Mouse (Mus musculus): ENCODE results near the gene Smim20. TPM values are rescaled to one million over a fixed set of nuclear protein-coding genes. Genes with fewer than 3 reads are reported as not detected.

The Smim20 gene
- polyA plus RNA-seq, 1 experiment = 43.0 TPM

DNA sequence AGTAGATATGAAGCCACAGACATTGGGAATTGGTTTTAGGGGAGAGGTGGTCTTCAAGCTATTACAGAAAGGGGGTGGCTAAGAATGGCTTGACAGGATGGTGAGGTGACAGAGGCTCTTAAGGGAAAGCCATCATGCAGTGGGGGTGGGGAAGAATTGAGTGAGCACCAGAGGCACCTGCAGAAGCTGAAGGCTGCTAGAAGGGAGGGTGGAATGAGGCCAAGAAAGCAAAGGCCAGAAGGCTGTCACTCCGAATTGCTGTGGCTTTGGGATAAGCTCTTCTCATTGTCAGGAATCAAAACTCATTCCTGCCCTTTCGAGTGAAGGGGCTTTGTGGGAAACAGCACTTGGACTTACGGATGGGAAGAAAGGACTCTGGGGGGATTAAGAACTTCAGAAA is 12.1 kb upstream of the Smim20 start:
- H3K27ac ChIP-seq (ENCODE audit: control insufficient read depth, insufficient read depth, low read depth, low read length, poor library complexity) = no peak overlapping the region
- no peaks in the 10 kb centered on the region for H3K4me1 ChIP-seq (ENCODE audit: control insufficient read depth, insufficient read depth, low read length)
- 75% methylated on average over 3 of the region's 3 CpGs for WGBS
- TF ChIP-seq CTCF (IDR thresholded peaks at IDR 0.05; ENCODE audit: control insufficient read depth, insufficient read depth, low read length) (no peak), POLR2A (IDR thresholded peaks at IDR 0.05; ENCODE audit: borderline replicate concordance, control insufficient read depth, low read depth, low read length) (no peak)
- no peak overlapping the region for H3K4me3 ChIP-seq (replicated peaks; ENCODE audit: control insufficient read depth, low read depth, low read length)

DNA sequence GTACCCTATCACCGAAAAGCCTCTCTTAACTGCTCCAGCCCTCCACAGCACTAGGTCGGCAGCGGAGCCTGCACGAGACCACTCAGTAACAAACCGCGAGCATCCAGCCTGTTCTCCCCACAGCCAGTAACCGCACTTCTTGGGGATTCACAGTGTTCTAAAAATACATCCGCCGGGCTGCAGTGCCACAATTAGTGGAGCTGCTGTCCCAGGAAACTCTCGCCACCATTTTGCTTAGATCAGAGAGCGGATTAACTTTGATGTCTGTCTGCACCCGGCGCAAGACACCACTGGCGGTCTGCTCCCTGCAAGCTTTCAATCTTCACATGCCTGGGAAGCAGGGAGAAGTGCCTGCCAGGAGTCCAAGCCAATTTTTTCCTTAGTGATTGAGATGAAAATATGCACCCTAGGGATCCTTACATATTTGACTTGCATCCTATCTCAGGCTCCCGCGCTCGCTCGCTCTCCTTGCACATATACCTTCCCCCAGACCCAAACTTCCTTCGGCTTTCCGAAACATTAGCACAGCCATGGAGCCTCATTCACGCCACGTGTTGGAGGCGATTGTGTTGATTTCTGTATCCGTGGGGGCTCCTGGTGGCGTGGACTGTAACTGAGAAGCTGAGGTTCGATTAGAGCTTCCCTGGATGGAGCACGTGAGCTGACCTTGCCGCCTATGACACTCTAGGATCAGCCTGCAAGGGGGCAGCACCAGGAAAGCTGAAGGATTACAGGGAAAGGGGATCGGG is 8.7 kb upstream of the Smim20 start:
- H3K4me3 ChIP-seq (replicated peaks; ENCODE audit: control insufficient read depth, low read depth, low read length) = no peak overlapping the region
- no peaks in the 10 kb centered on the region for H3K4me1 ChIP-seq (ENCODE audit: control insufficient read depth, insufficient read depth, low read length)
- 4% methylated on average over 29 of the region's 29 CpGs for WGBS
- TF ChIP-seq POLR2A (IDR thresholded peaks at IDR 0.05; ENCODE audit: borderline replicate concordance, control insufficient read depth, low read depth, low read length) (no peak), CTCF (IDR thresholded peaks at IDR 0.05; ENCODE audit: control insufficient read depth, insufficient read depth, low read length) (no peak)
- no peak overlapping the region for H3K27ac ChIP-seq (ENCODE audit: control insufficient read depth, insufficient read depth, low read depth, low read length, poor library complexity)

DNA sequence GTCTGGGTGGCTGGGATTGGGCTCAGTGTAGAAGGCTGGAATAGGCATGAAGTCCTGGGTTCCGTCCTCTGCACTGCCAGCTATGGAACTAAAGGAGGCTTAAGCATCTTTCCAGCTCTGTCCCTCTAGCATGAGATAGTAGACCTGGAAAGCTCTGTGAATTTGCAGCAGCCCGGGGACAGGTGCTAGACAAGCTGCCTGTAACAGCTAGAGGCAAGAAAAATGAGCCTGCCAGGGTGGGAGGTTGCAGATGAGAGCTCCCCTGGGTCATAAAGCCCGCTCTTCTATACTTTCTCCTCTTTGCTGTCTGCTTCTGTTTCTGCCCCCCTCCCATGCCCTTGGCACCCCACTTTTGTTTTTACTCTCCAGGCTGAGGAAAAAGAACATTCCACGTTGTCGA is 7.0 kb upstream of the Smim20 start:
- TF ChIP-seq CTCF (IDR thresholded peaks at IDR 0.05; ENCODE audit: control insufficient read depth, insufficient read depth, low read length) (no peak), POLR2A (IDR thresholded peaks at IDR 0.05; ENCODE audit: borderline replicate concordance, control insufficient read depth, low read depth, low read length) (no peak)
- Histone ChIP-seq H3K4me3 (replicated peaks; ENCODE audit: control insufficient read depth, low read depth, low read length) (no peak overlapping the region), H3K4me1 (ENCODE audit: control insufficient read depth, insufficient read depth, low read length) (no peaks in the 10 kb centered on the region), H3K27ac (ENCODE audit: control insufficient read depth, insufficient read depth, low read depth, low read length, poor library complexity) (no peak overlapping the region)
- WGBS = 67% methylated on average over 5 of the region's 5 CpGs

DNA sequence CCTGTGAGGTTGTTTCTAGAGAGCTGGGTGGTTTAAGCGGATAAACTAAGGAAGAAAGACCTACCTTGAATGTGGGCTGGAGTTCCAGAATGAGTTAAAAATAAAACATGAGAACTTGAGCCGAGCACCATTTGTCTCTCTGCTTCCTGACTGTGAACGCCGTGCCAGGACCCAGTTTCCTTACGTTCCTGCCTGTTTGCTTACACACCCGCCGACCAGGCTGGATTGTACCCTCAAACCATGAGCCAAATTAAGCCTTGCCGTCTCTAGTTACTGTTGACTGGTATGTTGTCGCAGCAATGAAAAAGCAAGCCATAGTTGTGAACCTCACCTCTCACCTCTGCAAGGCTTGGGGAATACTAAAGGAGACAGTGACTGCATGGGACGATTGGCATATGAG is 4.9 kb upstream of the Smim20 start:
- WGBS = 67% methylated on average over 10 of the region's 10 CpGs
- no peaks in the 10 kb centered on the region for H3K4me1 ChIP-seq (ENCODE audit: control insufficient read depth, insufficient read depth, low read length)

DNA sequence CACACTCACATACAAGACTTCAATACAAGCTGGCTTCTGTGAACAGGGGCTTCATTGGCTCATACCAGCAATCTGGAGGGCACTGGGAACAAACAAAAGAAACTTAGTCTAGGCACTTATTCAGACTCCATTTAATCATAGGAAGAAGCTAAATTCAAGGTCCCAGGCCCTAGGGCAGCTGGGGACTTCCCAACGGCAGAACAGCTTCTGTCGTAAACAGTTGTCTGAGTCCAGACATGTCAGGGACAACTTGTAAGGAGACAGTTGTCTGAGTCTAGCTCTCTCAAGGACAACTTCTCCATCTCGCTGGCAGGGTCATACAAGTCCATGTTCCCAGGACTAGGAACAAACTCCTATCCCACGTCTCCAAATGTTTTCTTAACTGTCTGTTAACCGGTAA is 2.8 kb upstream of the Smim20 start:
- Histone ChIP-seq H3K4me3 (replicated peaks; ENCODE audit: control insufficient read depth, low read depth, low read length) (no peak overlapping the region), H3K27ac (ENCODE audit: control insufficient read depth, insufficient read depth, low read depth, low read length, poor library complexity) (no peak overlapping the region), H3K4me1 (ENCODE audit: control insufficient read depth, insufficient read depth, low read length) (no peaks in the 10 kb centered on the region; the same call in 1 of the 2 replicates)
- TF ChIP-seq POLR2A (IDR thresholded peaks at IDR 0.05; ENCODE audit: borderline replicate concordance, control insufficient read depth, low read depth, low read length) (no peak), CTCF (IDR thresholded peaks at IDR 0.05; ENCODE audit: control insufficient read depth, insufficient read depth, low read length) (no peak)
- 87% methylated on average over 5 of the region's 5 CpGs for WGBS

More for the DNA sequence above, 4.9 kb upstream of the Smim20 start:
- no peak overlapping the region for H3K4me3 ChIP-seq (replicated peaks; ENCODE audit: control insufficient read depth, low read depth, low read length)
- no peak for TF ChIP-seq CTCF (IDR thresholded peaks at IDR 0.05; ENCODE audit: control insufficient read depth, insufficient read depth, low read length)
- TF ChIP-seq POLR2A (IDR thresholded peaks at IDR 0.05; ENCODE audit: borderline replicate concordance, control insufficient read depth, low read depth, low read length) = no peak
- H3K27ac ChIP-seq (ENCODE audit: control insufficient read depth, insufficient read depth, low read depth, low read length, poor library complexity) = no peak overlapping the region

DNA sequence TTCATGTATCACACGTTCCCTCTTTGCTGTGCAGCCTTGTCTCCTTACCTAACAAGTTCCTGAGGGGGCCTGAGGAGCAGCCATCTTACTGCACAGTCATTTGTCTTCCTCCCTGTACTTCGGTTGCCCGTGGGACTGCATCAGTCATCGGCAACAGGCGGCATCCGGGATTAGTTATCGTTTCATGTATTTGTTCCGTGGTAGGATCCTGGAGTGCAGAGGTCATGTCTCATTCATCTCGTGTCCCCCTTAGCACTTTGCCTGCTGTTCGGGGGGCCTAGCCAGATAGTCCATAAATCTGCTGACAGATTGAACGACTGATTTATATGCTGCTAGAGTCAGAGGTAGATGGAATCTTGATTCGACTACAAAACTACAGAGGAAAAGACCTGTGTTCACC is 1.1 kb upstream of the Smim20 start:
- Histone ChIP-seq H3K4me1 (ENCODE audit: control insufficient read depth, insufficient read depth, low read length) (no peaks in the 10 kb centered on the region; the same call in 1 of the 2 replicates), H3K27ac (ENCODE audit: control insufficient read depth, insufficient read depth, low read depth, low read length, poor library complexity) (no peak overlapping the region), H3K4me3 (replicated peaks; ENCODE audit: control insufficient read depth, low read depth, low read length) (no peak overlapping the region)
- WGBS = 89% methylated on average over 12 of the region's 12 CpGs
- TF ChIP-seq POLR2A (IDR thresholded peaks at IDR 0.05; ENCODE audit: borderline replicate concordance, control insufficient read depth, low read depth, low read length) = no peak
- no peak for TF ChIP-seq CTCF (IDR thresholded peaks at IDR 0.05; ENCODE audit: control insufficient read depth, insufficient read depth, low read length)

DNA sequence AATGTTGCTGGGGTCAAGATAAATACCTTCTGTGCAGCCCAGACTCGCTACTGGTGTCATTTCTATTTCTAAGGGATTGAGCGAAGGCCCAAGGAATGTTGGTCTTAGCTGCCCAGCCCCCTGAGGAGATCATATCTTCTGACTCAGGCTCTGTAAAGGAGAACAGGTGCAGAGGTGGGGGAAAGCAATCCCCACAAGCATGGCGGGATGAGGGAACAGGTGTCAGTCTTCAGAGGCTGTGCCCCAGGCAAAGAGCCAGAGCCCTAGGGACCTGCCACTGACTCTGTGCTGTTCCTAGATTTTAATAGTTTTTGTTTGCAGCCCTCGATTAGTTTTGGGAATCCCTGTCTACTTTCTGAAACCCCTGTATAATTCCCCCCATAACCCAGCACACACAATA is 702 bp upstream of the Smim20 start:
- 87% methylated on average over 4 of the region's 4 CpGs for WGBS
- TF ChIP-seq CTCF (IDR thresholded peaks at IDR 0.05; ENCODE audit: control insufficient read depth, insufficient read depth, low read length) = no peak
- no peak for TF ChIP-seq POLR2A (IDR thresholded peaks at IDR 0.05; ENCODE audit: borderline replicate concordance, control insufficient read depth, low read depth, low read length)
- H3K4me3 ChIP-seq (replicated peaks; ENCODE audit: control insufficient read depth, low read depth, low read length) = no peak overlapping the region
- H3K4me1 ChIP-seq (ENCODE audit: control insufficient read depth, insufficient read depth, low read length) = no peaks in the 10 kb centered on the region; the same call in 1 of the 2 replicates
- H3K27ac ChIP-seq (ENCODE audit: control insufficient read depth, insufficient read depth, low read depth, low read length, poor library complexity) = no peak overlapping the region

DNA sequence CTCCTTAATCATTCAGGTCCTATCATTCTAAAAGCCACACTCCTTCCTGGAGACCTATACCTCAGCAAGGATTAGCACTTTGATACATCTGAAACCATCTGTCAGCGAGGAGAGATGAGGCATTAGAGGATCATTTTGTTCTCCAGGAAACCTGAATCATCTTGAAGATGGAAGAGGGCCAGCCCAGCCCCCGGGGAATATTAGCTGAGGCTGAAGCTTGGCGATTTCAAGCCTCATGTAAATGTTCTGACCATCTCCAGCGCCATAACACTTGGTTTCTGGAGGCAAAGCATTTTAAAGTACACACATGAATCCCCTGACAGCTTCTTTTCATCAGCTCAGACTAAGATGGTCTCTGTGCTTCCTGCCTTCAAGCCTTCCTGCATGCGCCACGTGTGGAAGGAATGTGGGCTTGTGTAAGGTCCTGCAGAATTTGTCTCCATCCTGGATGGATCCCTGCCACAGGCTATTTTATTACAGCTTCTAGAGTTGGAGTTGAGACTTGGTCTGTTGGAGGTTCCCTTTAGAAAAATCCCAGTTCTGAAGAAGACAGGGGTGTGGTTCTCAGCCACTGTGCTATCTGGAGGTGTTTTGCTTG is 1.3 kb downstream of the Smim20 start:
- WGBS = 72% methylated on average over 6 of the region's 6 CpGs
- Histone ChIP-seq H3K27ac (ENCODE audit: control insufficient read depth, insufficient read depth, low read depth, low read length, poor library complexity) (no peak overlapping the region), H3K4me3 (replicated peaks; ENCODE audit: control insufficient read depth, low read depth, low read length) (no peak overlapping the region), H3K4me1 (ENCODE audit: control insufficient read depth, insufficient read depth, low read length) (peaks cover 4% of the 10 kb centered on the region)
- TF ChIP-seq CTCF (IDR thresholded peaks at IDR 0.05; ENCODE audit: control insufficient read depth, insufficient read depth, low read length) (no peak), POLR2A (IDR thresholded peaks at IDR 0.05; ENCODE audit: borderline replicate concordance, control insufficient read depth, low read depth, low read length) (no peak)

All from bone marrow, adult 2 months (tissue).